Mouse (Mus musculus): ENCODE data around the gene Eefsec. TPM values are rescaled to one million over a fixed set of nuclear protein-coding genes. Genes with fewer than 3 reads are reported as not detected.

Eefsec gene
- total RNA-seq, 1 experiment from 2014 or later, result 24.5 TPM

DNA sequence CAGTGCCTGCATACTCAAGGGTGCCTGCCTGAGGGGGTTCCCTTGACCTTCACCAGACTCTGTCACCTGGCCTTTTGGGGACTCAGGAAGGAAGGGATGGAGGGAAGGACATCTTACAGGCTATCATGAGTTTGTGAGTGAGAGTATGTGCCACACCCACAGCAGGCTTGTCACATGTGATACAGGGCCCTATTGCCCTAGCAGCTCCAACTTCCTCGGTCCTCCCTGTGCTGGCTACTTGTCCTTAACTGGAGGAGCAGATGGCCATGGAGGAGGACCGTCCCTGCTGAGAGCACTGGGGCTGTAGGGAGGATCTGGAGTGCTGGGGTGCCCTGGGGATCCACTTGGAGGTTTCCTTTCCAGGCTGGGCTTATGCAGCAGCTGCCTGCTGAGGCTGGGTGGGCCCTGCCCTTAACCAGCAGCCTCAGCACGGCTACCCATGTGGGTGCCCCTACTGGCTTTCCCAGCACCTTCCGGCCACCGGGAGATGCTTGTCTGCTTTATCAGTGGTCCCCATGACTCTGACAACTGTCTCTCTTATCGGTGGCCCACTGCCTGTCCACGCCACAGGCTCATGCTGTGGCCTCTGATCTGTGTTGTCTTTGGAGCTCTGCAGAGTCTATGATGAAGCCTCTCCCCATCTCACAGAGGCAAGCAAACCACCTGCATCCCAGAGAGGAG, 194.4 kb downstream of the Eefsec start:
- no peak for ATAC-seq (replicated peaks in 1 of 2; ENCODE audit: insufficient read depth in 1 of 2, low FRiP score in 2 of 2, low TSS enrichment in 1 of 2, low read depth in 1 of 2, poor library complexity in 2 of 2, severe bottlenecking in 2 of 2)

DNA sequence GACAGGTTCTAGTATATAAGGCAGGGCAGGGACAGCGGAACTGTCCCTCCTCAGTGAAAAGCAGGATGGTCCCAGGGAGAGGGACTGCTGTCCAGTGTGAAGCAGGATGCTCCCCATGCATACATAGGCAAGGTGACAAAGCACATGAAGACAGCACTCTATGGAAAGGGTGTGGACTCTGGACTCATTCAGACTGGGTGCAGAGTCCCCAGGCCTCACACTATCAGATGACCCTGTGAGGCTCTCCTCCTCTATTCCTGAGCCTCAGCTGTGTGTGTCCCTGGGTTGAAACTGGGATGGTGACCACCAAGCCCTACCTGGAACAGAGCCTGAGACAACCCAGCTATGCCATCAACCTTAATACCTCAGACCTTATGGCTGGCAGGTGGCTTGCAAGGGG, 194.9 kb downstream of the Eefsec start:
- no peak for ATAC-seq (replicated peaks in 1 of 2; ENCODE audit: insufficient read depth in 1 of 2, low FRiP score in 2 of 2, low TSS enrichment in 1 of 2, low read depth in 1 of 2, poor library complexity in 2 of 2, severe bottlenecking in 2 of 2)

DNA sequence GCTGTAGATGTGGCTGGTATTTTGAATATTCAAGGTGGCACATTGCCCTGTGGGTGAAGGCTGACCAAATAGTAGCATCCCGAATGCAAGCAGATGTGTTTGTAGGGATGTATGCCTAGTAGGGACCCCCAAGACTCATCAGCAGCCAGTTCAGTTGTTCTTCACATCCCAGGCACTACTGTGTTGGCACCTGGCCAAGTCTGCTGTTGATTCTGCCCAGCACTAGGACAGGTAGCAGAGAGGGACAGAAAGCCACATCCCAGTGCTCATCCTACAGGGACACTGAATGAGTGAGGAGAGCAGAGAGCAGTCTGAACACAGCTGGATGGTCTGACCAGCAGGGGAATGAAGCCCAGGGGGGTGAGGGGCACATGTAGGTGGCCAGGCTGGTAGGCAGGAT, 197.1 kb downstream of the Eefsec start:
- ATAC-seq (replicated peaks in 1 of 2; ENCODE audit: insufficient read depth in 1 of 2, low FRiP score in 2 of 2, low TSS enrichment in 1 of 2, low read depth in 1 of 2, poor library complexity in 2 of 2, severe bottlenecking in 2 of 2), result no peak

GRCm38 (mm10) chr6:88242604-88243003, 203.7 kb downstream of the Eefsec start:
- ATAC-seq (replicated peaks in 1 of 2; ENCODE audit: insufficient read depth in 1 of 2, low FRiP score in 2 of 2, low TSS enrichment in 1 of 2, low read depth in 1 of 2, poor library complexity in 2 of 2, severe bottlenecking in 2 of 2), result peak; percentile 90 to 93

DNA sequence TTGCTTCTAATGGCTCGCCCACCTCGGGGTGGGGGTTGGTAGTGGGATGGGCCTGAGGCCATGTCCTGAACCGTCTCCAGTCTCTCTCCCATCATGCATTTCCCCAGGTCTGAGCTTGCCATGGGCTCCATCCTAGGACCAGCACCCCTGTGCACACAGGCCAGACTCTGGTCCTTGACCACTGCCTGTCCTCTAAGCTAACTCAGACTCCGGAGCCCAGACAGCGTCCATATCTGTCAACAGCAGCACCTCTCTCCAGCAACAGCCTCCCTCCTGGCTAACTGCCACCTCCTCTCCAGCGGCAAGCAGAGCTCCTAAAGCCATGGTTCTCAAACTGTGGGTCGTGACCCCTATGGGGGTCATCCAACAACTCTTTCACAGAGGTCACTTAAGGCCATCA, 209.8 kb downstream of the Eefsec start:
- no peak for ATAC-seq (replicated peaks in 1 of 2; ENCODE audit: insufficient read depth in 1 of 2, low FRiP score in 2 of 2, low TSS enrichment in 1 of 2, low read depth in 1 of 2, poor library complexity in 2 of 2, severe bottlenecking in 2 of 2)

DNA sequence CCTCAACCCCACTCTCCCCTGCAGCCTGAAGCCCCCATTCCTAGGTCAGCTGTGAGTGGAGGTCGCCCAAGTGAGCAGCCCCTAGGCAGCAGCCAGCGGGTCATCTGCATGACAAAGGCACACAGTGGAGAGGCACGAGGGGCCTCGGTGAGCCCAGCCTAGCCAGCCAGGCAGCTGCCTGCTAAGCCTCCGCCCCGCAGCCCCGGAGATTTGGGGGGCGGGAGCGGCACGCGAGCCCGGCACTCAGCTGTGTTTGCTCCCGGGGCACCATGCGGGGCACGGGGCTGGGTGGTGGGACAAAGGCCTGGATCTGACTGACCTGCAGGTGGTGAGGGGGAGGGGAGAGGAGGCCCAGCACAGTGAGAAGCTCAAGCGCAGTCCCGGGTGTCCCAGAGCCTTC, 210.4 kb downstream of the Eefsec start:
- ATAC-seq (replicated peaks in 1 of 2; ENCODE audit: insufficient read depth in 1 of 2, low FRiP score in 2 of 2, low TSS enrichment in 1 of 2, low read depth in 1 of 2, poor library complexity in 2 of 2, severe bottlenecking in 2 of 2), result no peak

GRCm38 (mm10) chr6:88235461-88235860, 210.9 kb downstream of the Eefsec start:
- ATAC-seq (replicated peaks in 1 of 2; ENCODE audit: insufficient read depth in 1 of 2, low FRiP score in 2 of 2, low TSS enrichment in 1 of 2, low read depth in 1 of 2, poor library complexity in 2 of 2, severe bottlenecking in 2 of 2), result no peak

- no peak for ATAC-seq (replicated peaks in 1 of 2; ENCODE audit: insufficient read depth in 1 of 2, low FRiP score in 2 of 2, low TSS enrichment in 1 of 2, low read depth in 1 of 2, poor library complexity in 2 of 2, severe bottlenecking in 2 of 2)
Observed at GRCm38 (mm10) chr6:88233996-88234395, 212.3 kb downstream of the Eefsec start.

GRCm38 (mm10) chr6:88232221-88232620, 214.1 kb downstream of the Eefsec start:
- no peak for ATAC-seq (replicated peaks in 1 of 2; ENCODE audit: insufficient read depth in 1 of 2, low FRiP score in 2 of 2, low TSS enrichment in 1 of 2, low read depth in 1 of 2, poor library complexity in 2 of 2, severe bottlenecking in 2 of 2)

- ATAC-seq (replicated peaks in 1 of 2; ENCODE audit: insufficient read depth in 1 of 2, low FRiP score in 2 of 2, low TSS enrichment in 1 of 2, low read depth in 1 of 2, poor library complexity in 2 of 2, severe bottlenecking in 2 of 2), result no peak
Observed at GRCm38 (mm10) chr6:88231821-88232220, 214.5 kb downstream of the Eefsec start.

DNA sequence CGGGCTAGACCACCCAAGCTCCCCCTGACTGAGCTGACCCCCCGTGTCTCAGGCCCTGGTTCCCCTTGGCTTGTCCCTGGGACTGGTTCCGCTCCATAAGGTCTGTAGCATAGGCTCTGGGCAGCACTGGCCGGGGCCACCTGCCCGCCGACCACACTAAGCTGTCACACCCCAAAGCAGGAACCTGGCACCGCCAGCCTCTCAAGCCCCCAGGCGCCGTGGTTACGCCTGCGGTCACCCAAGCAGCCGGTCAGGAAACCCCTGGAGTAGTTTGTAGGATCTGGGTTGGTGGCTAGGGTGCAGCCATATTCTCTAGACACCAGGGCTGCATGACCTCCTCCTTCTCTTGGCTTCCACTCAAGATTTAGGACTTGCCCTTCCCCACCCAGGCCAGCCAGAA, 217.1 kb downstream of the Eefsec start:
- ATAC-seq (replicated peaks in 1 of 2; ENCODE audit: insufficient read depth in 1 of 2, low FRiP score in 2 of 2, low TSS enrichment in 1 of 2, low read depth in 1 of 2, poor library complexity in 2 of 2, severe bottlenecking in 2 of 2), result peak; percentile 72 to 76

GRCm38 (mm10) chr6:88227537-88227936, 218.8 kb downstream of the Eefsec start:
- no peak for ATAC-seq (replicated peaks in 1 of 2; ENCODE audit: insufficient read depth in 1 of 2, low FRiP score in 2 of 2, low TSS enrichment in 1 of 2, low read depth in 1 of 2, poor library complexity in 2 of 2, severe bottlenecking in 2 of 2)

DNA sequence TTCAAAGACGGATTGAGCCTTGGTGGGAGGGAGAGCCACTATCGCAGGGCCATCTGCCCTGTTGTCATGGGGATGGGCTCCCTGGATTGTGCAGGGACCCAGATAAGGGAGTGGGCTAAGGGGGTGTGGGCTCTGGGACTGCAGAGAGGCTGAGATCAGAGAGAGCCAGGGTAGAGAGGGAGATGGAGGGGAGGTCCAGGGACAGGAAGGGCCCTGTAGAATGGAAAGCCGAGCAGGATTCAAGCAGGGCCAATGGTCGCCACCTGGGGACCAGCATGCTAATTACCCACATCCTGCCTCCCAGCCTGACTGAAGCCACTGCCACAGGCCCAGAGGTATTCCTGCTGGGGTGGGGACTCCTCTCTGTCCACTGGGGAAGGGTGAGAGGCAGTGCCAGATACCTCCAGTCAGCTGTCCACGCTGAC, 219.8 kb downstream of the Eefsec start:
- ATAC-seq (replicated peaks in 1 of 2; ENCODE audit: insufficient read depth in 1 of 2, low FRiP score in 2 of 2, low TSS enrichment in 1 of 2, low read depth in 1 of 2, poor library complexity in 2 of 2, severe bottlenecking in 2 of 2), result no peak

GRCm38 (mm10) chr6:88221968-88222367, 224.4 kb downstream of the Eefsec start, which contains the start of gene Dnajb8:
Dnajb8 (plus strand) TSS chr6:88222268.
- ATAC-seq (replicated peaks in 1 of 2; ENCODE audit: insufficient read depth in 1 of 2, low FRiP score in 2 of 2, low TSS enrichment in 1 of 2, low read depth in 1 of 2, poor library complexity in 2 of 2, severe bottlenecking in 2 of 2), result no peak

- no peak for ATAC-seq (replicated peaks in 1 of 2; ENCODE audit: insufficient read depth in 1 of 2, low FRiP score in 2 of 2, low TSS enrichment in 1 of 2, low read depth in 1 of 2, poor library complexity in 2 of 2, severe bottlenecking in 2 of 2)
Observed at GRCm38 (mm10) chr6:88219094-88219493, 227.2 kb downstream of the Eefsec start.

DNA sequence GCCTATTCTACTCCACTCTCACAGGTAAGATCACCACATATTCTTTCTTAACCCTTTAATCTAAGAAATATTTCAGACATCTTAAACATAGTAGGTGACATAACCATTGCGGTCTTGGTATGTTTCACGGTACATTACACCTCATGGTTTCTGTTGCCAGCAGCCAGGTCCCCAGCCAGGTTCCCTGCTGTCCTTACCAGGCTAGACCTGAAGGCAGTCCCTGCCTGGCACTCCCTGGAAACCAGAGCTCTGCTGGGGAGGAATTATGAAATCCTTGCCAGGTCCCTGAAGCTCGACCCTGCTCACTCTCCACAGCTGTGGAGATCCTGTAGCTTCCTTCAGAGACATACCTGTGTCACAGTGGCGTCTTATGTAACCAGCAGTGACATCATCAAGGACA, 230.1 kb downstream of the Eefsec start:
- ATAC-seq (replicated peaks in 1 of 2; ENCODE audit: insufficient read depth in 1 of 2, low FRiP score in 2 of 2, low TSS enrichment in 1 of 2, low read depth in 1 of 2, poor library complexity in 2 of 2, severe bottlenecking in 2 of 2), result no peak

DNA sequence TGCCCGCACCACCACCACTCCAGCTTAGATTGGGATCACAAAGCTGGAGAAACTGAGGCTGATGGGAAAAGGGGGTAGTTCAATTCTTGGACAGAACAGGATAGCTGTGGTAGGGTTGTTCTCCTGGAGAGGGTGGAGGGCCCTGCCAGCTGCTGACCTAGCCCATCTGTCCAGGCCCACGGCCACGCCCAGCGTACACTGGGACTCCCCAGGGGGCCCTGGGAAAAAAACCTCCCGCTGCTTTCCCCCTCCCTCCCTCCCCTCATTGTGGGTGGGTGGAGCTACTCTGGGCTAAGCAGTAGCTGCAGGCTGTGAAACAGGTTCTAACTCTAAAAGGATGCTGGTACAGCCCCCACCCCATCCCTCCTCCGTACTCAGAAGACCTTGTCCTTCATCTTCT, 230.5 kb downstream of the Eefsec start:
- ATAC-seq (replicated peaks in 1 of 2; ENCODE audit: insufficient read depth in 1 of 2, low FRiP score in 2 of 2, low TSS enrichment in 1 of 2, low read depth in 1 of 2, poor library complexity in 2 of 2, severe bottlenecking in 2 of 2), result no peak

GRCm38 (mm10) chr6:88210182-88210581, 236.2 kb downstream of the Eefsec start:
- no peak for ATAC-seq (replicated peaks in 1 of 2; ENCODE audit: insufficient read depth in 1 of 2, low FRiP score in 2 of 2, low TSS enrichment in 1 of 2, low read depth in 1 of 2, poor library complexity in 2 of 2, severe bottlenecking in 2 of 2)

GRCm38 (mm10) chr6:88209453-88209852, 236.9 kb downstream of the Eefsec start:
- no peak for ATAC-seq (replicated peaks in 1 of 2; ENCODE audit: insufficient read depth in 1 of 2, low FRiP score in 2 of 2, low TSS enrichment in 1 of 2, low read depth in 1 of 2, poor library complexity in 2 of 2, severe bottlenecking in 2 of 2)

All from hematopoietic stem cell, adult 5-6 weeks (primary cell).